Mouse (Mus musculus) cerebellum, adult 2 months (tissue): ENCODE data around the gene S1pr3. TPM values are rescaled to one million over a fixed set of nuclear protein-coding genes. Genes with fewer than 3 reads are reported as not detected.

Experiments used
- DNase-seq, 2 experiments: peaks; one replicate each; pipeline ENCODE4 v3.0.0; 2021
- H3K27ac ChIP-seq: fragments of 200-500 bp; 2 replicates; pipeline ENCODE4 v1.5.1; 2012; ENCODE audit warnings: low read length, control low read depth, inconsistent platforms; ENCODE audit not compliant: insufficient read depth
- H3K27me3 ChIP-seq: fragments of 200-500 bp; 2 replicates; pipeline ENCODE4 v1.6.1; 2012; ENCODE audit warnings: inconsistent platforms, mild to moderate bottlenecking, low read length, moderate library complexity; ENCODE audit not compliant: control insufficient read depth, insufficient read depth
- H3K4me1 ChIP-seq: fragments of 200-500 bp; 2 replicates; pipeline ENCODE4 v1.6.1; 2011; ENCODE audit warnings: low read length; ENCODE audit not compliant: control insufficient read depth, insufficient read depth
- H3K4me3 ChIP-seq: fragments of 200-500 bp; replicated peaks from 2 replicates; pipeline ENCODE3; 2011; ENCODE audit warnings: mild to moderate bottlenecking, low read depth, low read length, control low read depth; ENCODE audit not compliant: insufficient read depth
- CTCF ChIP-seq: fragments of 200-500 bp; IDR thresholded peaks from 2 replicates; pipeline ENCODE4 v1.5.1; 2011; ENCODE audit warnings: low read depth, mild to moderate bottlenecking, control low read depth, low read length, moderate library complexity, borderline replicate concordance; ENCODE audit not compliant: insufficient read depth
- POLR2A ChIP-seq: fragments of 200-500 bp; IDR thresholded peaks from 2 replicates; pipeline ENCODE4 v1.6.1; 2011; ENCODE audit warnings: low read length, control low read depth, borderline replicate concordance; ENCODE audit not compliant: insufficient read depth
- WGBS: fragments of 180-500 bp; shearing (Covaris S2); methylation state at CpG from one replicate; pipeline ENCODE4 v1.1.7; 2018; 5-methylcytosine and 5-hydroxymethylcytosine counted together
- polyA plus RNA-seq: library from polyadenylated mRNA; depleted of rRNA; stranded (reverse); fragments of >200 nt; gene quantifications from 2 replicates; pipeline ENCODE4 v1.2.3, GENCODE M21; 2012; rRNA removed

S1pr3 gene
- polyA plus RNA-seq, 1 experiment, result 3.5 TPM

- TF ChIP-seq POLR2A (no peak), CTCF (no peak)
- Histone ChIP-seq H3K4me1 (no peaks in the 10 kb centered on the region; the same call in 1 of the 2 replicates), H3K27me3 (no peaks in the 10 kb centered on the region), H3K4me3 (no peak overlapping the region), H3K27ac (no peak overlapping the region)
- DNase-seq, result no peak
- WGBS, result 62% methylated on average over 14 of the region's 14 CpGs
These were observed 57.8 kb downstream of the S1pr3 start for GRCm38 (mm10) chr13:51466117-51466841.

- no peak for TF ChIP-seq POLR2A
- no peak for TF ChIP-seq CTCF
- Histone ChIP-seq H3K4me1 (no peaks in the 10 kb centered on the region; the same call in 1 of the 2 replicates), H3K27me3 (no peaks in the 10 kb centered on the region), H3K27ac (no peak overlapping the region), H3K4me3 (no peak overlapping the region)
- 60% methylated on average over 17 of the region's 17 CpGs for WGBS
- no peak for DNase-seq
These were observed 60.3 kb downstream of the S1pr3 start for GRCm38 (mm10) chr13:51468697-51469250.

Other genes with a start within 250 kb of the S1pr3 start
- gene Nxnl2, start 237.6 kb upstream of the S1pr3 start, polyA plus RNA-seq, result 0.25 and 0.43 TPM in 2 replicates
- 20.8 and 22.7 TPM in 2 replicates for gene Shc3, start 160.8 kb downstream of the S1pr3 start, polyA plus RNA-seq
- gene Cks2, start 236.6 kb downstream of the S1pr3 start, polyA plus RNA-seq, result 4.2 and 5.5 TPM in 2 replicates
- gene Secisbp2, start 243.1 kb downstream of the S1pr3 start, polyA plus RNA-seq, result 27.6 and 29.8 TPM in 2 replicates